Comparison of ENCODE assay signal across 12 mouse cellular contexts in the genomic region with DNA sequence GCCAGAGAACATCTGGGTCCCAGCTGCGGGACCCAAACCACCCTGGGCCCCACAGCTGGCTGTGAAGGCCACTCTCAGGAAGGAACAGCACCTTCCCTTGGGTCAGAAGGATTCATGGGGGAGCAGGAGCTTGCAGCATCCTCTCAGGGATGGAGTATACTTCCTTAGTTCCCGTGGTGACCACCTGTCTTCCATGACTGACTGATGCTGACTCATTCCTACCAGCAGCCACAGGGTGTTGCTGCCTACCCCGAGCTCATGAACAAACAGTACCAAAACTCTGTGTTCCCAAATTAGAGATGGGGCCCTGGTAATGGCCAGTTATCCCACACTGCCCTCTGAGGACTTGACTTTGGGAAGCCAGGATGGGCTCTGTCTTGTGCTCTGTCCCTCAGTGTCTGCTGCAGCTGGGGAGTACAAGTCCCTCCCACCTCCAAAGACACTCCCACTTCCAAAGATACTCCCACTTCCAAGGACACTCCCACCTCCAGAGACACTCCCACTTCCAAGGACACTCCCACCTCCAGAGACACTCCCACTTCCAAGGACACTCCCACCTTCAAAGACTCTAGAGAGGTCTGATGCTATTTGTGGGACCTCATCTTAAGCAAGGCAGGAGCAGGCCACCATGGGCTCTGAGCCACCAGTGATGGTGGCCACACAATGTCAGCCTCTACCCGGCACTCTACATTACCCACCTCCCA. TPM values are rescaled to one million over a fixed set of nuclear protein-coding genes. Genes with fewer than 3 reads are reported as not detected.
DNase-seq lines count a peak whose midpoint lies in the region; ATAC-seq and TF ChIP-seq lines count a peak whose summit lies in the region.
"Had no signal": no experiment of that assay in that cellular context is flagged by ENCODE, and none has a peak within 500 bp of the region (broad histone marks: within the 10 kb centered on the region; RNA-seq: fewer than 3 reads in every experiment).

No protein-coding gene starts in this region.

- no peak for DNase-seq in lung, embryonic 14.5 days
- DNase-seq in lung, postnatal 36 days = no peak
- peak; percentile 32 for DNase-seq in NIH3T3 (ENCODE audit: low read depth)
- peak; percentile 41 for DNase-seq in testis, postnatal 10 days (ENCODE audit: low spot score)
- DNase-seq in ovary, postnatal 14 days (ENCODE audit: low spot score) = no peak
- DNase-seq: thymus, adult 18-20 months had no signal

- H3K9me3 ChIP-seq in lung, embryonic 14.5 days (ENCODE audit: low read depth, low read length) = no peaks in the 10 kb centered on the region
- no peaks in the 10 kb centered on the region for H3K9me3 ChIP-seq in intestine, embryonic 16.5 days (ENCODE audit: control insufficient read depth, low read length)
- H3K9me3 ChIP-seq: forebrain, embryonic 12.5 days; hindbrain, embryonic 15.5 days; limb, embryonic 12.5 days had no signal

- no peak overlapping the region for H3K27ac ChIP-seq in lung, embryonic 14.5 days (ENCODE audit: low read depth)
- no peak overlapping the region for H3K27ac ChIP-seq in intestine, embryonic 16.5 days (ENCODE audit: low read length)
- H3K27ac ChIP-seq: forebrain, embryonic 12.5 days; hindbrain, embryonic 15.5 days; limb, embryonic 12.5 days had no signal

- H3K9ac ChIP-seq in lung, embryonic 14.5 days = no peak overlapping the region
- no peak overlapping the region for H3K9ac ChIP-seq in intestine, embryonic 16.5 days (ENCODE audit: low read depth, low read length)
- H3K9ac ChIP-seq: forebrain, embryonic 12.5 days; hindbrain, embryonic 15.5 days; limb, embryonic 12.5 days had no signal

- ATAC-seq in lung, embryonic 14.5 days (ENCODE audit: insufficient read depth) = peak; percentile 7; the same call in 1 of the 2 replicates
- peak; percentile 47; the same call in 1 of the 2 replicates for ATAC-seq in intestine, embryonic 16.5 days
- no peak for ATAC-seq in activated CD4-positive, CD25-positive, alpha-beta regulatory T cell, adult 4 months
- ATAC-seq: midbrain, embryonic 16.5 days had no signal

- H3K4me3 ChIP-seq in lung, embryonic 14.5 days (ENCODE audit: low read depth, low read length) = no peak overlapping the region
- H3K4me3 ChIP-seq in intestine, embryonic 16.5 days (ENCODE audit: low read length) = no peak overlapping the region
- H3K4me3 ChIP-seq: forebrain, embryonic 12.5 days; hindbrain, embryonic 15.5 days; limb, embryonic 12.5 days had no signal

- no peaks in the 10 kb centered on the region for H3K36me3 ChIP-seq in lung, embryonic 14.5 days (ENCODE audit: insufficient read depth)
- H3K36me3 ChIP-seq in intestine, embryonic 16.5 days (ENCODE audit: control insufficient read depth, insufficient read depth, low read length) = no peaks in the 10 kb centered on the region
- H3K36me3 ChIP-seq: forebrain, embryonic 12.5 days; hindbrain, embryonic 15.5 days; limb, embryonic 12.5 days had no signal

- 48% methylated on average over 4 of the region's 4 CpGs for WGBS in lung, embryonic 14.5 days
- 54% methylated on average over 4 of the region's 4 CpGs for WGBS in intestine, embryonic 16.5 days

- no peak for TF ChIP-seq CTCF in lung, embryonic 14.5 days (IDR thresholded peaks at IDR 0.05; ENCODE audit: low read depth)

- H3K27me3 ChIP-seq in lung, embryonic 14.5 days (ENCODE audit: insufficient read depth, low read length) = no peaks in the 10 kb centered on the region
- H3K27me3 ChIP-seq in intestine, embryonic 16.5 days (replicated peaks; ENCODE audit: control insufficient read depth, insufficient read depth, low read length) = no peaks in the 10 kb centered on the region
- H3K27me3 ChIP-seq: hindbrain, embryonic 15.5 days; limb, embryonic 12.5 days had no signal

- no peak overlapping the region for H3K4me2 ChIP-seq in lung, embryonic 14.5 days
- no peak overlapping the region for H3K4me2 ChIP-seq in intestine, embryonic 16.5 days (ENCODE audit: low read depth, low read length)
- H3K4me2 ChIP-seq: forebrain, embryonic 12.5 days; hindbrain, embryonic 15.5 days; limb, embryonic 12.5 days had no signal

- no peaks in the 10 kb centered on the region for H3K4me1 ChIP-seq in lung, embryonic 14.5 days (ENCODE audit: insufficient read depth)
- no peaks in the 10 kb centered on the region for H3K4me1 ChIP-seq in intestine, embryonic 16.5 days (ENCODE audit: control insufficient read depth, insufficient read depth, low read length)

RNA-seq across cellular contexts. Expression of a gene that starts 14.7 kb away (rescaled TPM):
- polyA plus RNA-seq in lung, embryonic 14.5 days (2014; fragmentation: Nextera tagmentation; extraction: Ambion mirVana) = 0.80 and 0.87 TPM in 2 replicates
- 0.44 and 0.83 TPM in 2 replicates for polyA plus RNA-seq in intestine, embryonic 16.5 days (2015; fragmentation: Nextera tagmentation; extraction: Ambion mirVana)
- not detected for polyA plus RNA-seq in activated CD4-positive, CD25-positive, alpha-beta regulatory T cell, adult 4 months (2017; shearing (Covaris generic))

RNA-seq across cellular contexts. Expression of a gene that starts 48.1 kb away (rescaled TPM):
- 39.8 and 42.3 TPM in 2 replicates for polyA plus RNA-seq in lung, embryonic 14.5 days (2014; fragmentation: Nextera tagmentation; extraction: Ambion mirVana)
- 9.9 and 10.9 TPM in 2 replicates for polyA plus RNA-seq in intestine, embryonic 16.5 days (2015; fragmentation: Nextera tagmentation; extraction: Ambion mirVana)
- not detected for polyA plus RNA-seq in activated CD4-positive, CD25-positive, alpha-beta regulatory T cell, adult 4 months (2017; shearing (Covaris generic))

RNA-seq across cellular contexts. Expression of a gene that starts 56.0 kb away (rescaled TPM):
- 0.07 TPM in 1 of 2 replicates, not detected in the other for polyA plus RNA-seq in lung, embryonic 14.5 days (2014; fragmentation: Nextera tagmentation; extraction: Ambion mirVana)
- 0.70 and 0.77 TPM in 2 replicates for polyA plus RNA-seq in intestine, embryonic 16.5 days (2015; fragmentation: Nextera tagmentation; extraction: Ambion mirVana)
- polyA plus RNA-seq in activated CD4-positive, CD25-positive, alpha-beta regulatory T cell, adult 4 months (2017; shearing (Covaris generic)) = not detected

Comparison
In these comparisons a context has a peak if more than half of its experiments do, and no peak if none do; other contexts are left out.
1. DNase-seq: peak in NIH3T3 (single experiment) and testis, postnatal 10 days (single experiment); none in lung, embryonic 14.5 days (single experiment), lung, postnatal 36 days (single experiment) and ovary, postnatal 14 days (single experiment).
2. RNA of a gene that starts 48.1 kb away (polyA plus RNA-seq): 39.8 to 42.3 TPM in lung, embryonic 14.5 days and 9.9 to 10.9 TPM in intestine, embryonic 16.5 days; not detected in activated CD4-positive, CD25-positive, alpha-beta regulatory T cell, adult 4 months; every median in the first group is over 10 times any median in the second.